Mouse (Mus musculus) MEL (cell line): Measurements from ENCODE around the gene Hells. TPM values are rescaled to one million over a fixed set of nuclear protein-coding genes. Genes with fewer than 3 reads are reported as not detected.

Experiments
- DNase-seq: peaks from one replicate; pipeline ENCODE4 v3.0.0; 2011; ENCODE audit warnings: low read depth, low spot score
- H3K27ac ChIP-seq: 2 replicates; pipeline ENCODE4 v1.5.1; 2012; ENCODE audit warnings: low read depth, mild to moderate bottlenecking, control low read depth, low read length, moderate library complexity; ENCODE audit not compliant: control insufficient read depth
- H3K27me3 ChIP-seq, 2 experiments: fragments of 150-350 bp in 1 of 2; sonication (generic) in 1 of 2; 2 replicates each; pipeline ENCODE4 v1.6.1; 2012; ENCODE audit warnings: low read length in 2 of 2, mild to moderate bottlenecking in 2 of 2, improper control_type of control experiment in 1 of 2, moderate library complexity in 1 of 2; ENCODE audit not compliant: insufficient read depth in 2 of 2, control insufficient read depth in 1 of 2
- H3K36me3 ChIP-seq, 2 experiments: 2 replicates each; pipeline ENCODE4 v1.6.1; 2012 to 2014; ENCODE audit warnings: low read length in 2 of 2, improper control_type of control experiment in 1 of 2, inconsistent platforms in 1 of 2, mild to moderate bottlenecking in 1 of 2; ENCODE audit not compliant: insufficient read depth in 2 of 2, control insufficient read depth in 1 of 2
- H3K4me1 ChIP-seq, 2 experiments: fragments of 150-350 bp in 1 of 2; sonication (generic) in 1 of 2; 2 replicates each; pipeline ENCODE4 v1.6.1; 2012; ENCODE audit warnings: low read length in 2 of 2, improper control_type of control experiment in 1 of 2, mild to moderate bottlenecking in 1 of 2; ENCODE audit not compliant: insufficient read depth in 2 of 2, control insufficient read depth in 1 of 2
- H3K4me3 ChIP-seq, 2 experiments: fragments of 150-350 bp in 1 of 2; sonication (generic) in 1 of 2; 2 replicates each; pipeline ENCODE4 v1.5.1; 2012; ENCODE audit warnings: low read depth in 2 of 2, low read length in 2 of 2, mild to moderate bottlenecking in 2 of 2, moderate library complexity in 2 of 2, control low read depth in 1 of 2, improper control_type of control experiment in 1 of 2; ENCODE audit not compliant: control insufficient read depth in 1 of 2, insufficient read depth in 1 of 2
- H3K79me2 ChIP-seq: 2 replicates; pipeline ENCODE4 v1.6.1; 2012; ENCODE audit warnings: mild to moderate bottlenecking, low read length, moderate library complexity; ENCODE audit not compliant: control insufficient read depth, poor library complexity, insufficient read depth
- H3K9ac ChIP-seq: 2 replicates; pipeline ENCODE4 v1.6.1; 2012; ENCODE audit warnings: low read depth, mild to moderate bottlenecking, control low read depth, low read length, moderate library complexity; ENCODE audit not compliant: control insufficient read depth, poor library complexity, severe bottlenecking
- H3K9me3 ChIP-seq: fragments of 150-350 bp; sonication (generic); replicated peaks from 2 replicates; pipeline ENCODE4 v1.6.1; 2012; ENCODE audit warnings: mild to moderate bottlenecking, low read length, improper control_type of control experiment, moderate library complexity; ENCODE audit not compliant: insufficient read depth
- CHD2 ChIP-seq: IDR thresholded peaks from 2 replicates; pipeline ENCODE4 v1.6.1; 2011; ENCODE audit warnings: low read length, improper control_type of control experiment
- CTCF ChIP-seq, 3 experiments: IDR thresholded peaks in 2 of 3; conservative IDR thresholded peaks in 1 of 3; 2 replicates each; pipeline ENCODE4 v1.5.1; 2011 to 2012; ENCODE audit warnings: low read length in 3 of 3, low read depth in 2 of 3, mild to moderate bottlenecking in 2 of 3, improper control_type of control experiment in 1 of 3, inconsistent platforms in 1 of 3, mixed read lengths in 1 of 3, moderate library complexity in 1 of 3; ENCODE audit not compliant: control insufficient read depth in 1 of 3, insufficient read depth in 1 of 3, poor library complexity in 1 of 3, severe bottlenecking in 1 of 3
- ELF1 ChIP-seq: IDR thresholded peaks from 2 replicates; pipeline ENCODE4 v1.6.1; 2014; ENCODE audit warnings: low read depth, mild to moderate bottlenecking, inconsistent platforms, low read length, improper control_type of control experiment, moderate library complexity
- GATA1 ChIP-seq: IDR thresholded peaks from 2 replicates; pipeline ENCODE4 v1.6.1; 2011; ENCODE audit warnings: low read depth, low read length, improper control_type of control experiment
- MXI1 ChIP-seq: IDR thresholded peaks from 2 replicates; pipeline ENCODE4 v1.6.1; 2011; ENCODE audit warnings: mild to moderate bottlenecking, low read depth, low read length, improper control_type of control experiment
- MYC ChIP-seq: IDR thresholded peaks from 2 replicates; pipeline ENCODE4 v1.6.1; 2011; ENCODE audit warnings: low read depth, mild to moderate bottlenecking, low read length, improper control_type of control experiment, moderate library complexity
- NRF1 ChIP-seq: IDR thresholded peaks from 2 replicates; pipeline ENCODE4 v1.6.1; 2014; ENCODE audit warnings: low read depth, mild to moderate bottlenecking, inconsistent platforms, low read length, improper control_type of control experiment, moderate library complexity; ENCODE audit not compliant: poor library complexity, insufficient read depth, severe bottlenecking
- POLR2AphosphoS5 ChIP-seq: IDR thresholded peaks from 2 replicates; pipeline ENCODE4 v1.6.1; 2012; ENCODE audit warnings: low read depth, borderline replicate concordance, mild to moderate bottlenecking, inconsistent platforms, low read length, moderate library complexity, mixed read lengths
- RCOR1 ChIP-seq: IDR thresholded peaks from 2 replicates; pipeline ENCODE4 v1.6.1; 2012; ENCODE audit warnings: low read depth, mild to moderate bottlenecking, inconsistent platforms, low read length, improper control_type of control experiment
- TAL1 ChIP-seq: IDR thresholded peaks from 2 replicates; pipeline ENCODE4 v1.6.1; 2012; ENCODE audit warnings: mild to moderate bottlenecking, inconsistent platforms, low read length, moderate library complexity, mixed read lengths
- TBP ChIP-seq: IDR thresholded peaks from 2 replicates; pipeline ENCODE4 v1.8.0; 2011; ENCODE audit warnings: low read depth, low read length, improper control_type of control experiment
- UBTF ChIP-seq: IDR thresholded peaks from 2 replicates; pipeline ENCODE4 v1.6.1; 2012; ENCODE audit warnings: low read depth, mild to moderate bottlenecking, inconsistent platforms, low read length, improper control_type of control experiment, moderate library complexity, borderline replicate concordance; ENCODE audit not compliant: insufficient read depth
- USF1 ChIP-seq: IDR thresholded peaks from 2 replicates; pipeline ENCODE4 v1.6.1; 2014; ENCODE audit warnings: low read depth, mild to moderate bottlenecking, inconsistent platforms, low read length, improper control_type of control experiment, moderate library complexity
- USF2 ChIP-seq, 2 experiments: IDR thresholded peaks; 2 replicates each; pipeline ENCODE4 v1.6.1; 2011 to 2012; ENCODE audit warnings: improper control_type of control experiment in 2 of 2, low read length in 2 of 2, borderline replicate concordance in 1 of 2, inconsistent platforms in 1 of 2, low read depth in 1 of 2, mild to moderate bottlenecking in 1 of 2; ENCODE audit not compliant: insufficient read depth in 1 of 2
- polyA plus RNA-seq, 2 experiments: library from polyadenylated mRNA; stranded (reverse) in 1 of 2; unstranded in 1 of 2; fragments of >175 nt in 1 of 2; fragments of >200 nt in 1 of 2; gene quantifications; 2 replicates each; pipeline versions ENCODE4 v1.2.1 to v1.2.4; 2012; ENCODE audit warnings: low replicate concordance in 2 of 2, low read depth in 1 of 2; ENCODE audit not compliant: insufficient read length in 2 of 2, insufficient read depth in 1 of 2, missing spikeins in 1 of 2
- total RNA-seq: library from RNA; depleted of rRNA; stranded (reverse); fragments of 300-350 nt; gene quantifications from 2 replicates; pipeline ENCODE4 v1.2.3, GENCODE M21; 2012

Gene Hells
- total and polyA plus RNA-seq, 3 experiments, result 56.8 to 159 TPM; not detected in 1

- TF ChIP-seq ELF1, result no peak
- TF ChIP-seq UBTF, result no peak
- TF ChIP-seq MXI1, result peak; percentile 17; the same call in 1 of the 2 replicates
Measured at GRCm38 (mm10) chr19:38930788-38931565, at the start of gene Hells (continued).

GRCm38 (mm10) chr19:38901146-38902135 is 29.3 kb upstream of the Hells start:
- Histone ChIP-seq H3K79me2 (no peaks in the 10 kb centered on the region), H3K9ac (no peak overlapping the region), H3K36me3 (no peaks in the 10 kb centered on the region; a peak in 2 of 4 replicates), H3K4me1 (no peaks in the 10 kb centered on the region), H3K27ac (no peak overlapping the region), H3K27me3 (no peaks in the 10 kb centered on the region), H3K9me3 (no peaks in the 10 kb centered on the region), H3K4me3 (no peak overlapping the region)
- no peak for DNase-seq
- TF ChIP-seq TAL1 (no peak), GATA1 (no peak), CHD2 (no peak), CTCF (IDR thresholded peaks at IDR 0.05 in 2 of 3, conservative IDR thresholded peaks at IDR 0.05 in 1 of 3; ENCODE audit: control insufficient read depth in 1 of 3, insufficient read depth in 1 of 3, low read depth in 2 of 3, low read length in 3 of 3, poor library complexity in 1 of 3, severe bottlenecking in 1 of 3) (peak in 1 of 3 experiments; percentile 12; a peak in 1 of 6 replicates)

- no peak for DNase-seq
- Histone ChIP-seq H3K36me3 (no peaks in the 10 kb centered on the region; a peak in 2 of 4 replicates), H3K9me3 (no peaks in the 10 kb centered on the region), H3K4me1 (no peaks in the 10 kb centered on the region), H3K4me3 (no peak overlapping the region), H3K27me3 (no peaks in the 10 kb centered on the region), H3K27ac (no peak overlapping the region), H3K9ac (no peak overlapping the region), H3K79me2 (no peaks in the 10 kb centered on the region)
- TF ChIP-seq USF1 (no peak), ELF1 (no peak), NRF1 (no peak), TBP (no peak), GATA1 (no peak), POLR2AphosphoS5 (no peak), CHD2 (no peak), RCOR1 (no peak), USF2 (IDR thresholded peaks at IDR 0.05; ENCODE audit: borderline replicate concordance in 1 of 2, insufficient read depth in 1 of 2, low read depth in 1 of 2, low read length in 2 of 2) (no peak), MYC (no peak)
Measured at GRCm38 (mm10) chr19:38902501-38902900, 28.2 kb upstream of the Hells start.
